Mouse (Mus musculus) ES-E14 (cell line): ENCODE measurements around the gene Tbc1d19. TPM values are rescaled to one million over a fixed set of nuclear protein-coding genes. Genes with fewer than 3 reads are reported as not detected.

Experiments used
- DNase-seq: peaks from one replicate; pipeline ENCODE4 v3.0.0-alpha.2; 2013; ENCODE audit warnings: low read depth, low spot score
- H3K27ac ChIP-seq: 2 replicates; pipeline ENCODE4 v1.5.1; 2012; ENCODE audit warnings: low read depth, mild to moderate bottlenecking, low read length, moderate library complexity, mixed read lengths; ENCODE audit not compliant: poor library complexity, insufficient read depth, severe bottlenecking
- H3K36me3 ChIP-seq: 2 replicates; pipeline ENCODE4 v1.6.1; 2012; ENCODE audit warnings: mild to moderate bottlenecking, low read length, moderate library complexity, mixed read lengths; ENCODE audit not compliant: control insufficient read depth, poor library complexity, insufficient read depth, severe bottlenecking
- H3K4me1 ChIP-seq, 2 experiments: fragments of 150-350 bp in 1 of 2; sonication (generic) in 1 of 2; 2 replicates each; pipeline ENCODE4 v1.6.1; 2012; ENCODE audit warnings: low read length in 2 of 2, mild to moderate bottlenecking in 1 of 2, mixed read lengths in 1 of 2; ENCODE audit not compliant: control insufficient read depth in 2 of 2, insufficient read depth in 2 of 2, poor library complexity in 1 of 2
- H3K4me3 ChIP-seq, 2 experiments: fragments of 150-350 bp in 1 of 2; sonication (generic) in 1 of 2; 2 replicates each; pipeline ENCODE4 v1.5.1; 2012; ENCODE audit warnings: low read length in 2 of 2, low read depth in 1 of 2, mild to moderate bottlenecking in 1 of 2, mixed read lengths in 1 of 2; ENCODE audit not compliant: insufficient read depth in 1 of 2, poor library complexity in 1 of 2, severe bottlenecking in 1 of 2
- H3K9ac ChIP-seq: 2 replicates; pipeline ENCODE4 v1.6.1; 2012; ENCODE audit warnings: low read depth, mild to moderate bottlenecking, low read length, mixed read lengths; ENCODE audit not compliant: poor library complexity, insufficient read depth, severe bottlenecking
- H3K9me3 ChIP-seq: fragments of 150-350 bp; sonication (generic); 2 replicates; pipeline ENCODE4 v1.6.1; 2012; ENCODE audit warnings: low read depth, mild to moderate bottlenecking, low read length; ENCODE audit not compliant: control insufficient read depth, insufficient read depth
- CHD2 ChIP-seq: IDR thresholded peaks from 2 replicates; pipeline ENCODE4 v1.6.1; 2014; ENCODE audit warnings: mild to moderate bottlenecking, low read depth, low read length, inconsistent platforms
- HCFC1 ChIP-seq: IDR thresholded peaks from 2 replicates; pipeline ENCODE4 v1.6.1; 2012; ENCODE audit warnings: low read length, inconsistent platforms, borderline replicate concordance; ENCODE audit not compliant: insufficient read depth
- MAFK ChIP-seq: IDR thresholded peaks from 2 replicates; pipeline ENCODE4 v1.6.1; 2014; ENCODE audit warnings: mild to moderate bottlenecking, low read depth, low read length, inconsistent platforms; ENCODE audit not compliant: insufficient read depth
- ZC3H11A ChIP-seq: IDR thresholded peaks from 2 replicates; pipeline ENCODE4 v1.6.1; 2012; ENCODE audit warnings: low read depth, mild to moderate bottlenecking, inconsistent platforms, low read length, borderline replicate concordance
- ZNF384 ChIP-seq: IDR thresholded peaks from 2 replicates; pipeline ENCODE4 v1.6.1; 2012; ENCODE audit warnings: low read depth, low read length, inconsistent platforms
- in situ Hi-C, 2 experiments: fragments of 600-800 bp; cut with MboI; formaldehyde crosslinking; loops; one replicate each; pipeline ENCODE4 v1.15.1; 2025; ENCODE audit warnings: low sequenced_read_pairs in 2 of 2, inconsistent platforms in 1 of 2; ENCODE audit not compliant: unreplicated experiment in 2 of 2
- total RNA-seq: library from RNA; depleted of rRNA; stranded (reverse); fragments of 300-350 nt; gene quantifications from 2 replicates; pipeline ENCODE4 v1.2.3, GENCODE M21; 2012

Gene Tbc1d19
- total RNA-seq, 1 experiment = 19.2 TPM

DNA sequence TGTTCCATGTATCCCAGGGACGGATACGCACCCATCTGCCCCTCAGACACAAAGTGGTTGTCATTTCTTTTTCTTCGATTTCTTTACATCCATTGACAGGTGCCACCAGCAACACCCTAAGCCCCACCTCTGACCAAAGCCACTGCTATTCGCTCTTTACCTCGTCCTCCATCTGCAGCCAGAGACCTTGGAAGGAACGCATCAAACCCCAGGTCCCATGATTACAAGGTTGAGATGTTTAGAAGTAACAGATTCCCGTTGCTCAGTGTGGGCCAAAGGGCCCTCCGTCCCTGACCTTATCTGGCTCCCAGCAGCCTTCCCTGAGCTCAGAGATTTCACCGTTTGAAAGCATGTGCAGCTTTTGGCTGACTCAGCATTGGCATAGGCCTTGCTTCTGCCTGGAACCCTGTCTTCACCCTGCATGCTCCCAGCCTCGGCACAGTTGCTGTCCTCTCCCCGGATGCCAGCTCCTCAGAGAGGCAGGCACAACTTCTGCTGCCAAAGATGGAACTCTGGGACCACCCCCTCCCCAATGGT lies 134.0 kb downstream of the Tbc1d19 start:
- TF ChIP-seq MAFK (peak; percentile 69; the same call in 1 of the 2 replicates), ZC3H11A (no peak)
- H3K9me3 ChIP-seq = no peaks in the 10 kb centered on the region
- H3K4me1 ChIP-seq = peaks cover under 1 to 5% of the 10 kb centered on the region in 2 experiments; a peak in 1 of 4 replicates
- in situ Hi-C loops = no loop called here
- no peak overlapping the region for H3K9ac ChIP-seq
- H3K27ac ChIP-seq = no peak overlapping the region
- H3K4me3 ChIP-seq = no peak overlapping the region
- DNase-seq = no peak
- no peaks in the 10 kb centered on the region for H3K36me3 ChIP-seq

DNA sequence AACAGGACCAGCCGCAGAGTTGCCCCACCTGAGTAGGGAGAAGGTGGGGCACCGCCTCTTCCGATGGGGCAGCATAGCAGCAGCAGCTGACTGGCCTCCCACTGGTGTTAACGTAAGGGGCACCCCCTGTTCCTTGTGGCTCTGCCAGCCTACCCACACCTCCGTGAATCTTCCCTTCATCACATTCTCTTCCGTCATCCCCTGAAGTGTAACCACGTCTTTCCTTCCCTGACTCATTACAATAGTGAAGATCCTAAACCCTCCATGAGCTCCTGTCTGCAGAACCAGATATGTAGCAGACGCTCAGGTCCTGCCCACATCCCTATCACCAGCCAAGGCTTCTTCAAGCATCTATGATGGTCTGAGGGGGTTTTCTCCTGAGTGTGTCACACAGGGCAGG lies 137.3 kb downstream of the Tbc1d19 start:
- no peaks in the 10 kb centered on the region for H3K9me3 ChIP-seq
- H3K4me3 ChIP-seq = no peak overlapping the region
- TF ChIP-seq ZC3H11A (no peak), ZNF384 (no peak), HCFC1 (no peak), CHD2 (no peak), MAFK (no peak)
- in situ Hi-C loops = no loop called here
- H3K27ac ChIP-seq = no peak overlapping the region
- no peaks in the 10 kb centered on the region for H3K36me3 ChIP-seq
- DNase-seq = no peak
- no peak overlapping the region for H3K9ac ChIP-seq
- H3K4me1 ChIP-seq = peaks cover 6 to 11% of the 10 kb centered on the region in 2 experiments; a peak in 3 of 4 replicates

- H3K4me3 ChIP-seq = no peak overlapping the region
- H3K27ac ChIP-seq = no peak overlapping the region
- H3K9me3 ChIP-seq = no peaks in the 10 kb centered on the region
- no peak for DNase-seq
- peaks cover 6 to 11% of the 10 kb centered on the region in 2 experiments; a peak in 3 of 4 replicates for H3K4me1 ChIP-seq
- H3K36me3 ChIP-seq = no peaks in the 10 kb centered on the region
- H3K9ac ChIP-seq = no peak overlapping the region
- no peak for TF ChIP-seq CHD2
- TF ChIP-seq HCFC1 = no peak
- in situ Hi-C loops = no loop called here
Observed at GRCm38 (mm10) chr5:53947549-53948183, 138.3 kb downstream of the Tbc1d19 start.

DNA sequence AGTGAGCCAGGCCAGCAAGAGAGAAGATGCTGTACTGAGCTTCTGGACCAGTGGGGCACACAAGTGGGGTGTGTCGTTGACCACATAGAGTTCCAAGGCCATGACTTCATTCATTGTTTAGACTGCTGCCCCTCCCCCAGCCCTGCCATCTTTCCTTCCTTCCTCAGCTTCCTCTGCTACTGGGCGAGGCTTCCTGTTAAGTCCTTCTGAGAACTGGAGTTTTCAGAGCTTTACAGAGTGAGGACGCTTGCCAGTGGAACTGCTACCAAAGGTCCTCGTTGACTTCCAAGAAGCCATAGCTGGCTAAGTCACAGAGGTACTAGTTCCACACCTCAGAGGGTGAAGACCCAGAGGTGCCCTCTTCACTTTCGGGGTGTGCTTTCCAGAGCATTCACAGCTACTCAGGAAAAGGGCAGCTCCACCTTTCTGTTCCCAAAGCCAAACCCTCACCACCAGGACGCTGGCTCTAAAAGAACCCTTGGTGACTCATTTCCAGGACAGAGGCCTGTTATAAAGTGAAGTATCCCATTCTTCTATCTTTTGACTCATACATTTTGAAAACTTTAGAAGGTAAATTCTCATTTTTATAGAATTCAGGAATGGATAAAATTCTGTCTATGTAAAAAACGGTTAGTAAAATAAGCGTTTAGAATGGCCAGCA lies 139.3 kb downstream of the Tbc1d19 start:
- Histone ChIP-seq H3K9me3 (no peaks in the 10 kb centered on the region), H3K4me1 (peaks cover 6 to 11% of the 10 kb centered on the region in 2 experiments; a peak in 3 of 4 replicates), H3K36me3 (no peaks in the 10 kb centered on the region), H3K27ac (no peak overlapping the region), H3K4me3 (no peak overlapping the region), H3K9ac (no peak overlapping the region)
- DNase-seq = no peak
- in situ Hi-C loops = no loop called here
- TF ChIP-seq HCFC1 (no peak), ZC3H11A (no peak)

DNA sequence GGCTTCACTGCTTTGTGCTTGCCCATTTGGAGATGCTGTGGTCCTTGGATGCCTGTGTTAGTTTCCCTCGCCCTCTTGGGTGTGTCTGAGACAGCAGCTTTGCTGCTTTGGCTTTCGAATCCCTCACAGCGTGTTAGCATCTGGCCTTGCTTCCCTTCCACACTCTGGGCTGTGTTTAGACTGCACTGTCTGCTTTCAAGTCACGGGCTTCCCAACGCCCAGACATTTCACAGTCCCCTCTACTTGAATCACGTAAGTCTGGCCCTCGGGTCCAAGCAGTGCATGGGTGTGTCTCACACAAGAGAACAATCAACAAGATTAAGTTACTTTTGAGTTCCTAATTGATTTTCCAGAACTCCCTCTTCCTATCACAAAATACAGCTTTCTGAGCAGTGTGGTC lies 140.8 kb downstream of the Tbc1d19 start:
- Histone ChIP-seq H3K27ac (no peak overlapping the region), H3K4me1 (peaks cover 6 to 11% of the 10 kb centered on the region in 2 experiments; a peak in 3 of 4 replicates), H3K9me3 (no peaks in the 10 kb centered on the region), H3K4me3 (no peak overlapping the region), H3K36me3 (no peaks in the 10 kb centered on the region), H3K9ac (no peak overlapping the region)
- DNase-seq = no peak
- in situ Hi-C loops = no loop called here
- TF ChIP-seq HCFC1 = no peak
- no peak for TF ChIP-seq ZC3H11A
- TF ChIP-seq MAFK = no peak
- no peak for TF ChIP-seq ZNF384
- TF ChIP-seq CHD2 = no peak
